Mouse (Mus musculus) forebrain, embryonic 11.5 days (tissue): ENCODE measurements around the gene Hps5. TPM values are rescaled to one million over a fixed set of nuclear protein-coding genes. Genes with fewer than 3 reads are reported as not detected.

Experiments
- ATAC-seq: fragments of 200-750 bp; cut with Nextera tagmentation; replicated peaks from 2 replicates; pipeline ENCODE4 v1.8.0; 2017; ENCODE audit warnings: moderate TSS enrichment; ENCODE audit not compliant: low FRiP score
- DNase-seq: peaks from one replicate; pipeline ENCODE4 v3.0.0-alpha.2; 2017; ENCODE audit warnings: low spot score
- H3K27ac ChIP-seq: fragments of 300-500 bp; sonication (generic); 2 replicates; pipeline ENCODE4 v1.5.1; 2014; ENCODE audit warnings: low read depth, low read length
- H3K27me3 ChIP-seq: fragments of 300-500 bp; sonication (generic); 2 replicates; pipeline ENCODE4 v1.6.1; 2014; ENCODE audit warnings: mild to moderate bottlenecking, low read length, mixed read lengths; ENCODE audit not compliant: control insufficient read depth, insufficient read depth
- H3K36me3 ChIP-seq: fragments of 300-500 bp; sonication (generic); 2 replicates; pipeline ENCODE4 v1.6.1; 2014; ENCODE audit warnings: mild to moderate bottlenecking, low read length, moderate library complexity, mixed read lengths; ENCODE audit not compliant: control insufficient read depth, insufficient read depth
- H3K4me1 ChIP-seq: fragments of 300-500 bp; sonication (generic); replicated peaks from 2 replicates; pipeline ENCODE4 v1.6.1; 2014; ENCODE audit warnings: low read length, mixed read lengths; ENCODE audit not compliant: control insufficient read depth, insufficient read depth
- H3K4me2 ChIP-seq: fragments of 300-500 bp; sonication (generic); 2 replicates; pipeline ENCODE4 v1.6.1; 2014; ENCODE audit warnings: low read depth, mild to moderate bottlenecking, low read length, moderate library complexity, mixed read lengths; ENCODE audit not compliant: severe bottlenecking
- H3K4me3 ChIP-seq: fragments of 300-500 bp; sonication (generic); 2 replicates; pipeline ENCODE4 v1.5.1; 2014; ENCODE audit warnings: low read depth, low read length
- H3K9ac ChIP-seq: fragments of 300-500 bp; sonication (generic); 2 replicates; pipeline ENCODE4 v1.6.1; 2014; ENCODE audit warnings: low read length
- H3K9me3 ChIP-seq: fragments of 300-500 bp; sonication (generic); 2 replicates; pipeline ENCODE4 v1.6.1; 2016; ENCODE audit warnings: low read length, mixed read lengths; ENCODE audit not compliant: control insufficient read depth
- WGBS: fragments of 180-500 bp; shearing (Covaris S2); extraction: QIAGEN DNeasy Blood & Tissue Kit; methylation state at CpG from one replicate; pipeline ENCODE4 v1.1.7; 2014; 5-methylcytosine and 5-hydroxymethylcytosine counted together
- polyA plus RNA-seq: library from polyadenylated mRNA; unstranded; fragments of >200 nt; fragmentation: Nextera tagmentation; extraction: Ambion mirVana; gene quantifications from 2 replicates; pipeline ENCODE4 v1.2.1, GENCODE M21; 2014

Hps5 gene
- polyA plus RNA-seq, 1 experiment from 2014 or later, result 23.7 TPM

- H3K4me1 ChIP-seq, result no peaks in the 10 kb centered on the region
- DNase-seq (no peak), ATAC-seq (no peak)
- no peak overlapping the region for H3K27ac ChIP-seq
- H3K4me2 ChIP-seq, result no peak overlapping the region
- 75% methylated on average over 5 of the region's 5 CpGs for WGBS
- H3K4me3 ChIP-seq, result no peak overlapping the region
- H3K9ac ChIP-seq, result no peak overlapping the region
- H3K27me3 ChIP-seq, result no peaks in the 10 kb centered on the region
- no peaks in the 10 kb centered on the region for H3K36me3 ChIP-seq
- H3K9me3 ChIP-seq, result no peaks in the 10 kb centered on the region
These were observed 79.0 kb downstream of the Hps5 start for GRCm38 (mm10) chr7:46716897-46717296.

- no peaks in the 10 kb centered on the region for H3K9me3 ChIP-seq
- no peak within 1 kb of the TSS for H3K4me3 ChIP-seq
- H3K27me3 ChIP-seq, result no peaks in the 10 kb centered on the region
- ATAC-seq (no peak), DNase-seq (no peak)
- no peaks in the 10 kb centered on the region for H3K36me3 ChIP-seq
- WGBS, result 90% methylated on average over 5 of the region's 5 CpGs
- no peak within 1 kb of the TSS for H3K4me2 ChIP-seq
- H3K4me1 ChIP-seq, result no peaks in the 10 kb centered on the region
- no peak within 1 kb of the TSS for H3K27ac ChIP-seq
- no peak within 1 kb of the TSS for H3K9ac ChIP-seq
These were observed 80.3 kb downstream of the Hps5 start, which contains the start of gene Saa3 for GRCm38 (mm10) chr7:46715600-46715999. Gene Saa3 (minus strand): TSS chr7:46715700.

GRCm38 (mm10) chr7:46714518-46714917, 81.3 kb downstream of the Hps5 start:
- Histone ChIP-seq H3K9ac (no peak overlapping the region), H3K9me3 (no peaks in the 10 kb centered on the region), H3K4me2 (no peak overlapping the region), H3K27me3 (no peaks in the 10 kb centered on the region), H3K27ac (no peak overlapping the region), H3K4me1 (no peaks in the 10 kb centered on the region), H3K4me3 (no peak overlapping the region), H3K36me3 (no peaks in the 10 kb centered on the region)
- ATAC-seq (no peak), DNase-seq (peak; percentile 67)
- 29% methylated on average over 6 of the region's 6 CpGs for WGBS

- no peaks in the 10 kb centered on the region for H3K27me3 ChIP-seq
- H3K4me2 ChIP-seq, result no peak overlapping the region
- no peak overlapping the region for H3K4me3 ChIP-seq
- H3K36me3 ChIP-seq, result no peaks in the 10 kb centered on the region; the same call in 1 of the 2 replicates
- 83% methylated on average over 6 of the region's 6 CpGs for WGBS
- no peak overlapping the region for H3K27ac ChIP-seq
- H3K4me1 ChIP-seq, result no peaks in the 10 kb centered on the region
- ATAC-seq, result no peak
- no peak for DNase-seq
- no peaks in the 10 kb centered on the region for H3K9me3 ChIP-seq
- H3K9ac ChIP-seq, result no peak overlapping the region
These were observed 83.6 kb downstream of the Hps5 start for GRCm38 (mm10) chr7:46712250-46712649.

Other genes with a start within 250 kb of the Hps5 start
- 17.6 and 18.7 TPM in 2 replicates for gene Sergef, start 156.3 kb downstream of the Hps5 start, polyA plus RNA-seq
- gene Tph1, start 123.5 kb downstream of the Hps5 start, polyA plus RNA-seq, result 0.13 and 0.19 TPM in 2 replicates
- 45.3 and 47.0 TPM in 2 replicates for gene Saal1, start 85.4 kb downstream of the Hps5 start, polyA plus RNA-seq
- gene Saa3, start 80.4 kb downstream of the Hps5 start, polyA plus RNA-seq, result not detected in 2 replicates
- gene Saa4, start 63.5 kb downstream of the Hps5 start, polyA plus RNA-seq, result not detected in 2 replicates
- not detected in 2 replicates for gene Saa1, start 53.1 kb downstream of the Hps5 start, polyA plus RNA-seq
- gene Saa2, start 44.3 kb downstream of the Hps5 start, polyA plus RNA-seq, result not detected in 2 replicates
- 53.9 and 56.2 TPM in 2 replicates for gene Gtf2h1, start within 50 bp of the Hps5 start, polyA plus RNA-seq
- 2,020 and 2,118 TPM in 2 replicates for gene Ldha, start 45.4 kb upstream of the Hps5 start, polyA plus RNA-seq
- 0.13 TPM in 1 of 2 replicates, not detected in the other for gene Ldhc, start 65.1 kb upstream of the Hps5 start, polyA plus RNA-seq
- gene Tsg101, start 123.9 kb upstream of the Hps5 start, polyA plus RNA-seq, result 311 and 322 TPM in 2 replicates
- 13.9 and 14.3 TPM in 2 replicates for gene Uevld, start 162.5 kb upstream of the Hps5 start, polyA plus RNA-seq
- not detected in 2 replicates for gene Gm9999, start 187.5 kb upstream of the Hps5 start, polyA plus RNA-seq
- gene Spty2d1, start 212.3 kb upstream of the Hps5 start, polyA plus RNA-seq, result 12.7 and 14.0 TPM in 2 replicates